Mouse (Mus musculus) T-cell, adult 2 months (primary cell): Measurements from ENCODE around the gene Gm21663.
"Not testable (repeated sequence)": the region's sequence is repeated elsewhere in the genome, so short reads cannot be mapped to it uniquely, and the experiment has no call there.

ENCODE experiments used
- DNase-seq: peaks from one replicate; pipeline ENCODE4 v3.0.0; 2022; ENCODE audit warnings: low spot score

Gene Gm21663

GRCm38 (mm10) chr5:25942281-25942680 is at the start of gene Gm21663:
TSS of gene Gm21663 (minus strand) at chr5:25942381.
- not testable (repeated sequence) for DNase-seq

DNA sequence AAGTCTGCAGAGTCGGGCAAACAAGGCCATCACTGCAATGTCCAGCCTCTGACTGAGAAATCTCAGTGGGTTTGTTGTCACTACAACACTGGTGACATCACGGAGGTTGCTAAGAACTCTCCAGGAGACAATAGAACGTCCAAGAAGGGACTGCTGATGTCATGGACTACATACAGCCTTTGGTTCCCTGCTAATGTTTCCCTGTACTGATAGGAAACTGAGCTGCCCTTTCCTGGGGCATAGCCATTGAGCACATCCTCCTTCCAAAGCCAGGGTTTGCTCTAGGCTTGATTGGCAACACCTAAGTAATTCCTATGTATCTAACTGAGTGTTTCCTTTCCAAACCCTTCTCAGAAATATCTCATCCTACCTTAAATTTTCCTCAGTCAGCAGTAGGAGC is 46.4 kb upstream of the Gm21663 start, which contains the start of gene Gm21698:
Gene Gm21698 (minus strand): TSS at position 101 of the 400 bp plus-strand sequence.
- DNase-seq = not testable (repeated sequence)

DNA sequence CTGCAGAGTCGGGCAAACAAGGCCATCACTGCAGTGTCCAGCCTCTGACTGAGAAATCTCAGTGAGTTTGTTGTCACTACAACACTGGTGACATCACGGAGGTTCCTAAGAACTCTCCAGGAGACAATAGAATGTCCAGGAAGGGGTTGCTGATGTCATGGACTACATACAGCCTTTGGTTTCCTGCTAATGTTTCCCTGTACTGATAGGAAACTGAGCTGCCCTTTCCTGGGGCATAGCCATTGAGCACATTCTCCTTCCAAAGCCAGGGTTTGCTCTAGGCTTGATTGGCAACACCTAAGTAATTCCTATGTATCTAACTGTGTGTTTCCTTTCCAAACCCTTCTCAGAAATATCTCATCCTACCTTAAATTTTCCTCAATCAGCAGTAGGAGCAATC is 30.4 kb upstream of the Gm21663 start, which contains the start of gene Gm21680:
Gene Gm21680 (minus strand): TSS at position 101 of the 400 bp plus-strand sequence.
- not testable (repeated sequence) for DNase-seq

DNA sequence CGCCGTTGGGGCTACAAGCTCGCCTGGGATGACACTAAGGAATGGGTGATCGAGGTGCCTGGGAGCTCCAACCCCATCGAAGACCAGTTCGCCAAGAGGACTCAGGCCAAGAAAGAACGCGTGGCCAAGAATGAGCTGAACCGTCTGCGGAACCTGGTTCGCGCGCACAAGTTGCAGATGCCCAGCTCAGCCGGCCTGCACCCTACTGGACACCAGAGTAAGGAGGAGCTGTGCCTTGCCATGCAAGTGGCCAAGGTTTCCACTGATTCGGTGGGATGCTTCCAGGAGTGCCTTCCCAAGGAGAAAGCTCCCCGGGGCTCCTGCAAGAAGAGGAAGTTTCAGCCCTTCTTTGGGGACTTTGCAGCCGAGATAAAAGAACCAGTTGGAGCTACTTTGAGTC is 14.9 kb upstream of the Gm21663 start:
- DNase-seq = not testable (repeated sequence)

GRCm38 (mm10) chr5:25956611-25957010 is 14.4 kb upstream of the Gm21663 start:
- DNase-seq = not testable (repeated sequence)

DNA sequence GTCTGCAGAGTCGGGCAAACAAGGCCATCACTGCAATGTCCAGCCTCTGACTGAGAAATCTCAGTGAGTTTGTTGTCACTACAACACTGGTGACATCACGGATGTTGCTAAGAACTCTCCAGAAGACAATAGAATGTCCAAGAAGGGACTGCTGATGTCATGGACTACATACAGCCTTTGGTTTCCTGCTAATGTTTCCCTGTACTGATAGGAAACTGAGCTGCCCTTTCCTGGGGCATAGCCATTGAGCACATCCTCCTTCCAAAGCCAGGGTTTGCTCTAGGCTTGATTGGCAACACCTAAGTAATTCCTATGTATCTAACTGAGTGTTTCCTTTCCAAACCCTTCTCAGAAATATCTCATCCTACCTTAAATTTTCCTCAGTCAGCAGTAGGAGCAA is 12.1 kb upstream of the Gm21663 start, which contains the start of gene Gm21671:
Gene Gm21671 (minus strand): TSS at position 101 of the 400 bp plus-strand sequence.
- not testable (repeated sequence) for DNase-seq

DNA sequence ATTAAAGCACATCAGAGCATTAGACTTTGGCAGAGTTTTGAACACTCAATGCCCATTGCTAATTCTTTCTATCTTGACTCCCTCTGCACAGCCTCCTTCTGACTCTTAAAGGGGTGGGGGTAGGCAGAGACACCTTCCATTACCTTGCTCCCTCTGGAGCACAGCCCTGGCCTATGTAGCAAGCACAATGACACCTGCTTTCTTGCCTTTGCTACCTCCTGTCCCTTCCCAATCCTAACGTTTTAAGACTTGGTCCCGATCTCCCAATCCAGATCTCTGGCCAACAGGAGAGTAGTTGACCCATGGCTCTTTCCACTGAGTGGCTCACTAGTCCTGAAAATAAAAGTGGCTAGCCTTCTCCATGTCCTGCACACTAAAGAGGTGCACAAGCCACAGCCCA is 3.2 kb upstream of the Gm21663 start:
- DNase-seq = not testable (repeated sequence)

DNA sequence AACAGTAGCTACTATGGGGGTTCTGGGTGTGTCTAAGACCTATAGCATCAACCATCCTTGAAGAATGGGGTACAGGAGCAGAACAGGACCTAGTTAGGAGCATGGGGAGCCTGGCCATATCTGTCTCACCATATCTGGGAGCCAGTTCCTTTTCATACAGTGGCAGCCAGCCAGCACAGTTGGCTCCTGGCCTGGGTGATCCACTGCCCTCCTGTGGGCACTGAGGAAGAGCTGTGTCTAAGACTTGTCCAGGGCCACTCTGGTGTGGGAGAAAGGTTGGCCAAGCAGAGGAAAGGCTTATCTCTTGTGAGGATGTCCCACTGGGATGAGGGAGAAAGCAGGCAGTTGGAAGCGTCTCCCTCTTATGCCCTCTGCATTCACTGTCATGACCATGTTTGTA is 50.9 kb downstream of the Gm21663 start:
- no peak for DNase-seq

- no peak for DNase-seq
Measured at GRCm38 (mm10) chr5:25889746-25890382, 52.3 kb downstream of the Gm21663 start.

GRCm38 (mm10) chr5:25886708-25887107 is 55.5 kb downstream of the Gm21663 start:
- no peak for DNase-seq
